Mouse (Mus musculus) spleen, adult 2 months (tissue): ENCODE measurements at regions not wholly inside any gene's neighbourhood (a gene's known extent, or its start where the extent isn't known, plus 50 kb on each side); places are given as distances from the start of the nearest gene placed in this dataset.

Experiments
- DNase-seq, 2 experiments: peaks; one replicate each; pipeline versions ENCODE4 v3.0.0 to v3.0.0-alpha.2; 2012 to 2021; ENCODE audit warnings: low spot score in 2 of 2, low read depth in 1 of 2
- H3K27ac ChIP-seq: fragments of 200-500 bp; 2 replicates; pipeline ENCODE4 v1.5.1; 2012; ENCODE audit warnings: low read length, inconsistent platforms; ENCODE audit not compliant: insufficient read depth
- H3K27me3 ChIP-seq: fragments of 200-500 bp; 2 replicates; pipeline ENCODE4 v1.6.1; 2012; ENCODE audit warnings: mild to moderate bottlenecking, moderate library complexity, low read length, inconsistent platforms; ENCODE audit not compliant: control insufficient read depth, insufficient read depth
- H3K36me3 ChIP-seq: fragments of 200-500 bp; 2 replicates; pipeline ENCODE4 v1.6.1; 2012; ENCODE audit warnings: mild to moderate bottlenecking, low read length, inconsistent platforms; ENCODE audit not compliant: control insufficient read depth, insufficient read depth
- H3K4me1 ChIP-seq: fragments of 200-500 bp; 2 replicates; pipeline ENCODE4 v1.6.1; 2011; ENCODE audit warnings: inconsistent platforms; ENCODE audit not compliant: control insufficient read depth, insufficient read depth, insufficient read length
- H3K4me3 ChIP-seq: fragments of 200-500 bp; 2 replicates; pipeline ENCODE4 v1.5.1; 2011; ENCODE audit warnings: mild to moderate bottlenecking, inconsistent platforms; ENCODE audit not compliant: insufficient read depth, insufficient read length; ENCODE audit errors: extremely low read depth
- CTCF ChIP-seq: fragments of 200-500 bp; IDR thresholded peaks from 2 replicates; pipeline ENCODE4 v1.5.1; 2011; ENCODE audit warnings: mild to moderate bottlenecking, inconsistent platforms; ENCODE audit not compliant: insufficient read depth, insufficient read length, insufficient replicate concordance; ENCODE audit errors: extremely low read depth
- POLR2A ChIP-seq: fragments of 200-500 bp; IDR thresholded peaks from 2 replicates; pipeline ENCODE4 v1.6.1; 2011; ENCODE audit warnings: low read depth, low read length, inconsistent platforms
- WGBS: fragments of 180-500 bp; shearing (Covaris S2); methylation state at CpG from one replicate; pipeline ENCODE4 v1.1.7; 2018; 5-methylcytosine and 5-hydroxymethylcytosine counted together

DNA sequence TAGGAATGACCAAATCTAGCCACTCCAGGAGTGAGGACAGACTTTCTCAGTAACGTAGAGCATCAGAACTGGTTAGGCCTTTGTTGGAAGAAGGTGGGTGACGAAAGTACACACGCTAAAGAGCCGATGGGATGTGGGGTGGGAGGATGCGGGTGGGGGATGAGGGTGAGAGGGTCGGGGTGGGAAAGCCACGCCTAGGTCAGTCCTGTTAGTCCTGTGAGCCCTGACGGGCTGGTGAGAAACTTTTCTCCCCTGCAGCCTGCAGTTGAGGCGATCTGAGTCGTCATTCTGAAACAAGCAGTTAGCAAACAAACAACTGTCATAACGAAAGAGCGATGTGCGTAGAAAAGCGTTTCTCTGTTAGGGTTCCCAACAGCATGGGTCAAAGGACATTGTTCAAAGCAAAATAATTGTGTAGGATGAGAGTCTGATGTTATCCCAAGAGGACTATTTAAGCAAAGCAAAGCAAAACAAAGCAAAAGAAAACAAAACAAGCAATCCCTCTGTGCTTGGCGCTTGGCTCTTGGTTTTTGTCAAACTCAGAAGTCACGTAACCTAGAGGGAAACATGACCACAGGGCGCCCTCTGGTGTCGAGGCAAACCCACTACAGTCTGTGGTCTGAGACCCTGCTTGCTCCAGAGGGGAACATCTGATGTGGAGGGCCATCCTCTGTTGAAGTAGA is 240.2 kb upstream of the Cxcr4 start:
- WGBS: 9% methylated on average over 18 of the region's 18 CpGs
- Histone ChIP-seq H3K27ac (no peak overlapping the region), H3K27me3 (no peaks in the 10 kb centered on the region), H3K4me1 (no peaks in the 10 kb centered on the region), H3K4me3 (peak overlapping the region; percentile 37), H3K36me3 (no peaks in the 10 kb centered on the region)
- peak; percentile 66 to 82 for DNase-seq
- TF ChIP-seq POLR2A (no peak), CTCF (peak; percentile 94; the same call in 1 of the 2 replicates)

DNA sequence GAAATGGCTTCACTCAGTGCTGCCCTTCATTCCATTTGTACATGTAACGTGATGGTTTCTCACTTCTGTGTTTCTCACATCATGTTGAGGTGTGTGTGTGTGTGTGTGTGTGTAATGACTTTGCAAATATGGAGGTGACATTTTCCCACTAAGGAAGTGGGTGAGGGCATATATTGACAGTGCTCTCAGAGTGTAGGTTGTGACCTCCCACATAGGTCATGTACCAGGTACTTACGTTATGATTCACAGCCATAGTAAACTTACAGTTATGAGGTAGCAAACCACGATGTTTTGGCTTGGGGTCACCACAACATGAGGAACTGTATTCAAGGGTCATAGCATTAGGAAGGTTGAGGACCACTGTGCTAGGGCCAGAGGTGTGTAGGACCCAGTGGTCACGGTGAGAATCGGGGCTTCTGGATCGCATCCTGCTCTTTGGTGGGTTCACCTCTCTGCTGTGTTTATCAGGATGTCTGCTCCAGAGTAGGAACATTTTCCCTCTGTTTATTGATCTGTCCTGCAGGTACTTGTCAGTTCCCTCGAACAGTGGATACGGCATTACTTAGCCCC is 238.7 kb upstream of the Cxcr4 start:
- H3K4me3 ChIP-seq: no peak overlapping the region
- no peak for DNase-seq
- H3K4me1 ChIP-seq: no peaks in the 10 kb centered on the region
- H3K27ac ChIP-seq: no peak overlapping the region
- TF ChIP-seq CTCF (no peak), POLR2A (no peak)
- H3K27me3 ChIP-seq: no peaks in the 10 kb centered on the region
- WGBS: 81% methylated on average over 8 of the region's 8 CpGs
- no peaks in the 10 kb centered on the region for H3K36me3 ChIP-seq

DNA sequence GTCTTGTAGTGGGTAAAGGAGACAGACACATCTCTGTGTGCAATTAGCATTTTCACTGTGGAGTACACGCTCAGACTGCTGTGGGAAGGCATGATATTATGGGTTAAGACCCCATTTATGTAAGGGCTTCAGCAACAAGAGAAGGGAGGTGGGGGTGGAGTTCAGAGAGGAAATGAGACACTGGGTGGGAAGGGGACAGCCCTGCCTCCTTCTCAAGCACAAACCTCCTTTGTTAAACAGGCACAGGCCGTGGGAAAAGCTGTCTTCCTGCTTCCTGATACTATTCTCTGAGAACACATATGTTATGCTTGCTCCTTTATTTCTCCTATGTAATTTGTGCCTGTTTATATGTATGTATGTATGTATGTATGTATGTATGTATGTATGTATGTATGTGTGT is 237.4 kb upstream of the Cxcr4 start:
- no peaks in the 10 kb centered on the region for H3K4me1 ChIP-seq
- H3K4me3 ChIP-seq: no peak overlapping the region
- no peaks in the 10 kb centered on the region for H3K36me3 ChIP-seq
- DNase-seq: no peak
- WGBS: 38% methylated on average over 2 of the region's 2 CpGs
- H3K27ac ChIP-seq: no peak overlapping the region
- TF ChIP-seq POLR2A (no peak), CTCF (no peak)
- no peaks in the 10 kb centered on the region for H3K27me3 ChIP-seq

DNA sequence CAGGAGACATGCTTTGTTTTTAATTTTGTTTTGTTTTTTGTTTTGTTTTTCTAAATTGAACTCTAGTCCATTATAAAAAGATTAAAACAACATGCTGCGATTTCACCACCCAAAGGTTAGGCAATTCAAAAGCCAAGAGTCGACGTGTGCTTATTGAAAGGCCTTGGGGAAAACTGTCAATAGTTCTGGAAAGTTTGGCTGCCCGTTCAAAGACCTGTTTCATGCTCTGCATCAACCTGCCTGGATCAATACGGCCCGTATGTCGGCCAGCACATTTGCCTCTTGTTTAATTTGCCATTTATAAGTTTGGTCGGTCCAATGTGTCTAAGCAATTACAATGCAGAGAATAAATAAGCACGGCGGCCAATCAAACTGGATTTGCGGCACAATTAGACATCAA is 234.3 kb upstream of the Cxcr4 start:
- TF ChIP-seq POLR2A (no peak), CTCF (no peak)
- H3K4me3 ChIP-seq: no peak overlapping the region
- H3K36me3 ChIP-seq: no peaks in the 10 kb centered on the region
- 93% methylated on average over 11 of the region's 11 CpGs for WGBS
- no peaks in the 10 kb centered on the region; the same call in 1 of the 2 replicates for H3K27me3 ChIP-seq
- 0 out of 2 replicates have a peak, but pooled peaks cover 2% of the 10 kb centered on the region for H3K4me1 ChIP-seq
- H3K27ac ChIP-seq: no peak overlapping the region
- no peak for DNase-seq

DNA sequence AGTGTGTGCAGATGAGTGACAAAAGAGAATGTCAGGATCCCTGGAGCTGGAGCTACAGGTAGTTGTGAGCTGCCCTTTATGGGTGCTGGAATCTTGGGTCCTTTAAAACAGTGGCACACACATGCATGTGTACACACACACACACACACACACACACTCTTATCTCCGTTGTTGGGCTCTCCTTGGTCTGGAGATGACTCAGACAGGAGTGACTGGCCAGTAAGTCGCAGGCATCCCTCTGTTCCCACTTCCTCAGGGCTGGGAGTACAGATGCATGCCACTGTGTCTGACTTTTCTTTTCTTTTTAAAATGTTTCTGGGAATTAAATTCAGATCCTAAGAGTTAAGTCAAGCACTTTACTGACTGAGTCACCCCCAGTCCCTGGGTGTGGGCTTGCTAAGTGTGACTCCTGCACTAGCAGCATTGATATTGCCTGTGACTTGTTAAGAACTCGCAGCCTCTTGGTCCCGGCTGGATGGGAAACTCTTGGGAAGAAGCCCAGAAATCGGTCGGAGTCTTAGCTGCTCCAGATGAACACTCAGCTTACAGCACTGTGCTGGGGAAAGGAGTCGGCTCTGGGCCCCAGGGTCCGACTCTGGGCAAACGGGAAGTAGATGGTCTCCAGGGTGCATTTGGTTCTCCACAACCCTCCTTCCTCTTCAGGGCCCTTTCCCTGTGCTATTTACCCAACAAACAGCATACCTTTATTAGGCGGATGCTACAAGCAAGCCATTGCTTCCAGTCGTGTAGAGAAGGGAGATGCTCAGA is 233.0 kb upstream of the Cxcr4 start:
- H3K4me3 ChIP-seq: no peak overlapping the region
- no peak overlapping the region for H3K27ac ChIP-seq
- H3K36me3 ChIP-seq: no peaks in the 10 kb centered on the region
- H3K27me3 ChIP-seq: no peaks in the 10 kb centered on the region; the same call in 1 of the 2 replicates
- no peak for DNase-seq
- TF ChIP-seq POLR2A: no peak
- TF ChIP-seq CTCF: no peak
- 38% methylated on average over 11 of the region's 11 CpGs for WGBS
- H3K4me1 ChIP-seq: 0 out of 2 replicates have a peak, but pooled peaks cover 2% of the 10 kb centered on the region

DNA sequence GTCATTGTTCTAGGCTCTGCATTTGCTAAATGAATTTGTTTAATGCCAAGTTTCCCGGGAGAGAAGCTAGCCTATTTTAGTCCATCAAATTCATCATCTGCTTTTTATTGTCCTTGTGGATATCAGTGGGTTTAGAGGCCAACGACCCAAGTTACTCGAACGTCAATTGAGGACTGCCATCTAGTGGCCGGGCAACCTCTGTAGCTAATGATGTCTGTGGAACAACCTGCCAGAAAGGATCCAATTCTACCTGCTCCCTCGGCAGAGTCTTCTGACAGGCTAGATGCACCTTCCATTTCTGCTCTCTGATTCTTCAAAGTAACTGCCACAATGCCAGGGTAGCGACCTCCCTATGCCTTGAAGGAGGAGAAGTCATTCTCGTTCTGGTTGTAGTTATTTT is 232.1 kb upstream of the Cxcr4 start:
- 0 out of 2 replicates have a peak, but pooled peaks cover 2% of the 10 kb centered on the region for H3K4me1 ChIP-seq

DNA sequence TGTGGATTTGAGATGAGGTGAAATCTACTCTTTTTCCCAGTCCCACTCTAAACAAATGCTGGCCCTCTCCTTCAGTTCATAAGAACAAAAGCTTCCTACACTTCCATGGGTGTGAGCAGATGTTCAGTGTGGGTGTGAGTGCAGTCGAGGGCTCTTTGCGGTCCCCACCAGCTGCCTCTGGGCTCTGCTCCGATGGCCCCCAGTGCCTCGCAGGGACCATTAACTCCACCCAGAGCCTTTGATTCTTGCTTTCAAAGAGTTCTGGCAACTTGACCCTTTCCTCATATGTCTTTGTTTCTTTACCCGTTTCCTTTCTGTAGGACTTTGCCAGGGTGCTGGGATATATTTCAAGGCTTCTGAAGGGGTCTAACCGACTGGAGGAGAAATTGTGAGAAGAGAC is 229.9 kb upstream of the Cxcr4 start:
- H3K4me3 ChIP-seq: no peak overlapping the region
- TF ChIP-seq CTCF (no peak), POLR2A (no peak)
- no peak overlapping the region for H3K27ac ChIP-seq
- 68% methylated on average over 6 of the region's 6 CpGs for WGBS
- no peaks in the 10 kb centered on the region; the same call in 1 of the 2 replicates for H3K27me3 ChIP-seq
- no peaks in the 10 kb centered on the region for H3K36me3 ChIP-seq
- 0 out of 2 replicates have a peak, but pooled peaks cover 2% of the 10 kb centered on the region for H3K4me1 ChIP-seq
- DNase-seq: no peak

More for the DNA sequence above, 232.1 kb upstream of the Cxcr4 start:
- Histone ChIP-seq H3K27me3 (no peaks in the 10 kb centered on the region; the same call in 1 of the 2 replicates), H3K27ac (no peak overlapping the region), H3K36me3 (no peaks in the 10 kb centered on the region), H3K4me3 (no peak overlapping the region)
- TF ChIP-seq POLR2A: no peak
- TF ChIP-seq CTCF: peak; percentile 80; the same call in 1 of the 2 replicates
- DNase-seq: peak; percentile 51 to 82
- 2% methylated on average over 8 of the region's 8 CpGs for WGBS
